Mouse (Mus musculus): ENCODE results near the gene Klhl2.

Gene Klhl2

DNA sequence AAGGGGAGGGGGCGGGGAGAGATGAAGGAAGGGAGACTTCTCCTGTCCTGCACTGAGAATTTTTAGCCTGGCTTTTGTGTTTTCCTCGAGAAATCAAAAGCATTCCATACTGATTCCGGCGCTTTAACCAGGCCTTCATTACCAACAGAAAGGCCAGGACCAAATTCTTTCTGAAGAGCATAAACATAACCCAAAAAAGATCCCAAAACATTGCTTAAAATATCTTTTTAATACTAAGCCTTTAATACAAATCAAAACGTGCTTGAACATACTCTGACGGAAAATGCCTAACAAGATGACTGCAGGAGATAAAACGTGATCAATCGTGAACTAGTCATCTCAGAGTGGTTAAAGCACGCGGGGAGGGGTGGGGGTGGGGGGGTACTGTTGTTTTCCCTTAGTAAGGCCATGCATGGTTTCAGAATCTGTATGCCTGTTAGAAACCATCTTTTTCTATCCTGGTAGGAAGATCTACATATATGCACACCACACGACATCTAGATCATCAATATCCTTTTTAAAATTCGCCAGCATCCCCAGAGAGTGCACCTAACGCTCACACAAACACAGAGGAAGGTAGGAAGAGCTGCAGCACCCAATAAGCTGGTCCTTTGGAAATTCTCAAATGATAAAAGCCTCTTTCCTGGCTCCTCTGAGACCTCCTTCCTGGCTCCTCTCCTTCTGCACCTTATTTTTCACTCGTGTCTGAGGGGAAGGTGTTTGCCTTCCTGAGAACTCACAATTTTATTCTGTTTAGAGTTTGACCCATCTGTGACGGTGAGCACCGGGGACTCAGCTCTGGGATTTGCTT is 158.0 kb downstream of the Klhl2 start:
- DNase-seq (ENCODE audit: low spot score): no peak

DNA sequence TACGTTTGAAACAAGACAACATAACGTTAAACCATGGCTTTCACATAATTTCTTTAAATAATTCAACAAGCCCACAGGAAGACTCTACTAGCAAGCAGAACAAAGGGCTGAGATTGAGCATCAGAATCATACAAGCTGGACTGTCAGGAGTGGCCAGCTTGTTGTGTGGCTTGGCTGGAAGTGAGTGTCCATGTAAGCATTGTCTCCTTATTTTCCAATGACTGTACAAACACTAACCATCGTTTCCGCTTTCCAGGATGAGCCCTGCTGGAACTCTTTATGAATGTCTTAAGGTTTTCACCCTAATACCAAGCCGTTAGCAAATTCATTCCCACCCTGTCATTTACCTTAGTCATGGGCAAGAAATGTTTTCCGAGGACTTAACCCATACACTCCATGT is 159.0 kb downstream of the Klhl2 start:
- DNase-seq (ENCODE audit: low spot score): no peak

DNA sequence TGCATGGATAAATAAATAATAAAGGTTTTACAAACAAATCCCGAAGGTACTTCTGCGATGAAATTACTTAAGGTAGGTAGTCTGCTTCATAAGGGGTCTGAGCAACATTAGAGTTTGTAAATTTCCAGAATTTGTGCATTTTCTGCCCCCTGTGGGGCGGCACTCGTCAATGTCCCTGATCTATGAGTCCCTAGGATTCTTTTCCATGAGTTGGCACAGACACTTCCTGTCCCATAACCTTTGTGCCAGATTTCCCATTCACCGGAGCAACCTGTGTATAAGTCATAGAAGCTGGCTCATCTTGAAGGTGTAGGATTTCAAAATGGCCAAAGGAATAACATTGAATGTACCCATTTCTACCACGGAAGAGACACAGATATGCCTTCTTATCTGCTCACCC is 159.5 kb downstream of the Klhl2 start:
- DNase-seq (ENCODE audit: low spot score): no peak

All from layer of hippocampus, adult 9-10 months (tissue).